Mouse (Mus musculus) small intestine, adult 2 months (tissue): ENCODE measurements at regions not wholly inside any gene's neighbourhood (a gene's known extent, or its start where the extent isn't known, plus 50 kb on each side); places are given as distances from the start of the nearest gene placed in this dataset.

Source experiments
- CTCF ChIP-seq: fragments of 200-500 bp; IDR thresholded peaks from 2 replicates; pipeline ENCODE4 v1.5.1; 2012; ENCODE audit warnings: low read depth, mild to moderate bottlenecking, control low read depth, inconsistent platforms, low read length, moderate library complexity, mixed read lengths; ENCODE audit not compliant: insufficient replicate concordance, insufficient read length; ENCODE audit errors: extremely low read depth
- POLR2A ChIP-seq: fragments of 200-500 bp; IDR thresholded peaks from 2 replicates; pipeline ENCODE4 v1.6.1; 2012; ENCODE audit warnings: low read depth, mild to moderate bottlenecking, control low read depth, inconsistent platforms, low read length, moderate library complexity

DNA sequence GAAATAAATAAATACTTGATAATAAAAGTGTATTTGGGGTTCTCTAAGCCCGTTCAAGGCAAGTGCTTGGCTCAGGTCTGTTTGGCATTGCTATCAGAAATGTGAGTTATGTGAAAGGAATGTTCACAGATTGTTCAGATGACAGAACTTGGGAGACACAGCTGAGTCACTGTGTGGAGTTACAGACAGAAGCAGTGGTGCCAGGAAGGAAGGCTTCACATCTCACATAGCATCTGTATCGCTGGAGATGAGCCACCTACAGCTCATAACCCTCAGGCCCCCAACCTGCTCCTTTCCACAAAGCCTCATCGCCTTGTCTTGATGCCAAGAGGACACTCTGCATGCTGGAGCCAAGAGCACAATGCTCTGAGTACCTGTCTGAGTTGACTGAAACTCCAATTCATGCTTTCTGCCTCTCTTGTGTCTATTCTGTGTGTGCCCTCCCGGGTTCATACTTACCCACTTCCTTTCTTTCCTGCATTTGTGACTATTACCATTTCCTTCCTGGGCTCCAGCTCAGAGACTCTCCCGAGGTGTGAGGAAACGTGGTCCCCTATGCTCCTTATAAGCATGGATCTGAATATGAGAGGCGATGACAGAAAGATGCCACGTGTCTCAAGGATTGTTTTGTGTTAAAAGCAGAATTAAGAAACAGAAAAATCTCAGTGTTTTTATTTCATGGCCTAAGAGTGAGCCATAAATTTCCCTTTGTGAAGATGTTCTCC is 79.6 kb downstream of the Cd24a start:
- TF ChIP-seq POLR2A (no peak), CTCF (no peak)
